Mouse (Mus musculus): Measurements from ENCODE around the gene Farp1.

Gene Farp1

GRCm38 (mm10) chr14:121058481-121058880 is 23.5 kb downstream of the Farp1 start:
- no peak for DNase-seq

DNA sequence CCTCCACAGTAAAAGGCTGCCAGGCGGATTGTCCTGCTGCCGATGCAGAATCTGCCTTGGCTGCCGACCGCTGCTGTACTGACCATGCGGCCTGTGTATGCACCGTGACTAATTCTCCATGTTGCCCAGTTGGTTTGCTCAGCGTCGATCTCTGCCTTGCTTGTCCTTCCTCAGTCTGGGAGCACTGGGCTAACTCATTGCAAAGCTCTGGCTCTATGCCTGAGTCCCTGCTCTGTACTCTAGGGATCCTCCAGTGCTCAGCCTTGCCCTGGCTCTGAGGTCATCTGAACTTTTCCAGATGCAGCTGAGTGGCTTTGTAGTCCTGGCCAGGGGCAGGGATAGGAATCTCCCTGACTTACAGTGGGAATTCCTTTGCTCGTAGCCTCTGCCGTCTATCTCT is 24.3 kb downstream of the Farp1 start:
- peak; percentile 73 to 85 for DNase-seq

GRCm38 (mm10) chr14:121060484-121060883 is 25.5 kb downstream of the Farp1 start:
- DNase-seq = no peak

GRCm38 (mm10) chr14:121061686-121062085 is 26.7 kb downstream of the Farp1 start:
- DNase-seq = peak in 1 of 2 experiments; percentile 53

DNA sequence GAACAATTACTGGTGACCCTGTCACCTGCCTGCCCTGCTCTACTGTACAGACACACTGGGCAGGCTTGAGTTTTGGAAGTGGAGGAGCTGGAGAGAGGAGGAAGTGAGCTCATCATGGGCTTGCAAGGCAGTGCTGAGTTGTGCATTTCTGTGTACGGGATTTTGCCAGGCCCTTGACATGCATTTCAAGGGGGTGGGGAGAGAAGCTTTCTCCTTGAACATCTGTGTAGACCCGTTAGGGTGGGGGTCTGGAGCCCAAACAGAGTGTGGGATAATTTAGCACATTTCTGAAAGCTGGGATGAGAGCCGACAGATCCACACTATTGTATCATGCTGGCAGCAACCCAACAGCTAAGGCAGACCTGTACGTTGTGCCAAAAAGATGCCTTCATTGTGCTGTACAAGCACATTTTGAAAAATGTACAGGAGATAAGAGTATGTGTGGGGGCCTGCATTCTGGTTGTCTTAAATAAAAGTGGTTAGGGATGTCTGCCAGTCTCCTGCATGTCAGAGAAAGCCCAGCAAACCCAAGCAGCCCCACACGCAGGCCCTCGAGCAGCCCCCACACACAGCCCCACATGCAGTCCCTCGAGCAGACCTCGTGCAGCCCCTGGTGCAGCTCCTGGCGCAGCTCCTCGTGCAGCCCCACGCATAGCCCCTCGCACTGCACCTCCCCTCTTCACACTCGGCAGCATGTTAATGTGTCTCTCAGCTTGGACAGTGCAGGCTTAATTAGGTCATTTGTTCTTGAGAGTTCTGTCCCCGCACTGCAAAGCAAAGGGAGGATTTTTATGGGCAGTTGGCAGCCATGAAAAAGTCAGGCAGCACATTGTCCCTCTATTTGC is 27.5 kb downstream of the Farp1 start:
- DNase-seq = peak in 1 of 2 experiments; percentile 51

DNA sequence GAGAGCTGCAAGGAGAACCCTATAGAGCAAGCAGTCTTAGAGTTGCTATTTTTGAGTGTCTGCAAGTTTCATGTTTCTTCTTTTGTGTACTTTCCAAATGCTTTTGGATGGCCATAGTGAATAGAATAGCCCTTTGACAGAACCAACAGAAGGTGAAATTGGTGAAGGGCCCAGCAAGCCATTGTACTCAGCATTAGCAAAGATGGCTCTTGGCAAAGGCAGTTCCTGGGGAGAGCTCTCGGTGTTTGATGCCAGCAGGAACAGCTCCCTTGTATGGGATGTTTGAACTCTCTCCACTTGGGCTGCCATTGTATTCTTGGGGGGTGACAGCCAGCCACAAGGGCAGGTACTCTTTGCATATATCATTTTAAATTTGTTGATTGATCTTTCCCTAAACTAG is 29.7 kb downstream of the Farp1 start:
- DNase-seq = no peak

- DNase-seq = no peak
Observed at GRCm38 (mm10) chr14:121073093-121073866, 38.3 kb downstream of the Farp1 start.

DNA sequence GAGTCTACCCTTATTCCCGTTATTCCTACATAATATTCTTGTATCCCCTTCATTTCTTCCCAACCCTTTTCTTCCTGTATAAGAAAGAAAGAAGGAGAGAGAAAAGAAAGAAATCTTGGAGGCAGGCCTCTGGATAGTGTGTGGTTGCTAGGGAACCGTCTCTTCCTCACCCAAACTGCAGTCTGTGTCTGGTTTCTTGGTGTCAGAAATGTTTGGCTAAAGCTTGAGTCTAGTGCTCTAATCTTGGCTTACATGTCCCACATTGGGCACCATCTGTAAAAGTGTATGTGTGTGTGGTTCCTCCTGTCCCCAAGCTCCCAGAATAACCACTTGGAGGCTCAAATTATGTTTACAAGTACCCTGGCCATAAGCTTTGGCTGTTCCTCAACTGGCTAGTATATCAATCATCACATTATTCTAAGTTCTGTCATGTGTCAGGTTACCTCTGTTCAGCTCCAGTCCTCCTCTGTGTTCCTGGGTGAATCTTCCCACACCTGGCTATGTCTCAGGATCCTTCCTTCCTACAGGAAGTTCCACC is 39.3 kb downstream of the Farp1 start:
- DNase-seq = no peak

DNA sequence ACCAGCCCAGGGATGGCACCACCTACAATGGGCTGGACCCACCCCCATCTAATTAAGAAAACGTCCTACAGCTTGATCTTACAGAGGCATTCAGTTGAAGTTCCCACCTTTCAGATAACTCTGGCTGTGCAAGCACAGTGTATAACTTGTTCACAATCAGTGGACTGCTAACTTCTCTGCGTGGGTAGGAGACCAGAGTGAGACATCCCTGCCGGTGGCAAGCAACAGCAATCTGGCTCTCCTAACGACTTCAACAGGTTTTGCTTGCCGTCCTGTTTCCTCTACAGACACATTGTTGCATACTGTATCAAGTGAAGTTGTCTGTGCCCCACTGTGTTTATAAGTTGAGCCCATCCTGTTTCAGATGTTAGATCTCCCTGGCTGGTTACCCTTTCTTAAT is 45.7 kb downstream of the Farp1 start:
- DNase-seq = no peak

GRCm38 (mm10) chr14:121082341-121082740 is 47.3 kb downstream of the Farp1 start:
- peak in 1 of 2 experiments; percentile 59 for DNase-seq

- DNase-seq = no peak
Observed at GRCm38 (mm10) chr14:121082793-121083192, 47.8 kb downstream of the Farp1 start.

DNA sequence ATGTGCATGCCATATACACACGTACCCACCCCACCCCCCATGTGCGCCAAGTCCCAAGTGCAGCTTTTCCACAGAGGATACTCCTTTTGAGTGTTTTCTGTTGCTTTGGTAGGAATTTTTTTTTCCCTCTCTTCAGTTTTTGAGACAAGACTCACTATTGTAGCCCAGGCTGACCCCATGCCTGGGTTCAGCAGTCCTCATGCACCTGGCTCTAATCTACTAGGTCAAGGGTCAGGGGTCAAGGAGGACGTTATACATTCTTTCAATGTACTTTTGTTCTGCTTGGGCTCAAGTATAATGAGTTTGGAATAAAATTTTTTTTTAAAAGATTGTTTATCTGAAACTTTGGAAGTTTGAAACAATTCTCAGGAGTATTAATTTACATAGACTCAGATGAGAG is 48.4 kb downstream of the Farp1 start:
- no peak for DNase-seq

DNA sequence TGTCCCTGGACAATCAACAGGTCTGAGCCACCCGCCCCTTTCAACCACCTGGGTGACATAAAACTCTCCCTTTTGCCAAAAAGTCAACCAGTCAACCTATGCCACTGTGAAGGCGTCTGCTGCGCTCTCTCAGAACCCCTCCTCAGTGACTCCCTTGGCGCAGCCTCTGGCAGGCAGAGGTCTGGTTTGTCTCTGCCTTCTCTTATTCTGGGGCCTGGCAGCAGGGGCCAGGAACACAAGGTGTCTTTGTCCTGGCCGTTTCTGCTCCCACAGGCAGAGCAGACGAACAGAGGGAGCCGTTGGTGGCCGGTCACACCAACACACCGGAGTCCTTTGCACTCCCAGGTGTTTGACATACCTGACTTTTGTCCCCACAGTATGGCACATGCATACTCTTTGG is 57.5 kb downstream of the Farp1 start:
- DNase-seq = no peak

- DNase-seq = no peak
Observed at GRCm38 (mm10) chr14:121093860-121094259, 58.9 kb downstream of the Farp1 start.

DNA sequence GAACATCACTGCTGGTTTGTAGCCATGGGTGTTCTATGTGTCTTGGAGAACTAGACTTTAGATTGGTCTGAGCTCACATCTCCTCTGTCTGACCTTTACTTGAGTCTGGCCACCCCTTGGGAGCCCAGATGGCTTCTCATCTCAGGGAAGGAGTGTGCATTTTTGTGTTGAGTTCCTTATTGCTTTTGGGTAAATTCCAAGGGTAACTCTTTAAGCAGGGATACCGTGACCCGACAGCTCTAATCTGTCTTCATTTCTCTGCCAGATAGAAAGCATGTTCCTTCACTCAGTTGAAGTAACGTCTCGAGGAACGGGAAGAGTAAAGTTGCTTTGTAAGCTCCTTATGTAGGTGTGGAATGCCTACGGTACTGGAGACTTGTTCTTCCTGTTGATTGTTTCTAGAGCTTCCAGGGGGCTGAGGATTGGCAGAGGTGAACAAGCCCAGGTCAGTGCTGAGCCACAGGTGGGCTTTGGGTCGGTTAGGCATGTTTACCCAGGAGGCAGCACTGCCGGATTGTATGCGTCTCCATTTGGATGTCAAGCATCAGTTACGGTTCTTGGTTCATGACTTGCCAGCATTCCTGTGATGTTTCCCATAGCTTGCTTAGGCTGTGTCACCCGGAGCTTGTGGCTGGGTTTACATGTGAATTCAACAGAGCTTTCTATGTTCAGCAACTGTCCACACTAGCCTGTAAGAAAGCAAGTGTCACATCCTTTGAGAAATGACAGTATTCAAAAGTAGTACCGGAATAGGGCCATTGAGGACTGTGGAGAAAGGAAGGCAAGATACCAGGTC is 62.8 kb downstream of the Farp1 start:
- DNase-seq = no peak

DNA sequence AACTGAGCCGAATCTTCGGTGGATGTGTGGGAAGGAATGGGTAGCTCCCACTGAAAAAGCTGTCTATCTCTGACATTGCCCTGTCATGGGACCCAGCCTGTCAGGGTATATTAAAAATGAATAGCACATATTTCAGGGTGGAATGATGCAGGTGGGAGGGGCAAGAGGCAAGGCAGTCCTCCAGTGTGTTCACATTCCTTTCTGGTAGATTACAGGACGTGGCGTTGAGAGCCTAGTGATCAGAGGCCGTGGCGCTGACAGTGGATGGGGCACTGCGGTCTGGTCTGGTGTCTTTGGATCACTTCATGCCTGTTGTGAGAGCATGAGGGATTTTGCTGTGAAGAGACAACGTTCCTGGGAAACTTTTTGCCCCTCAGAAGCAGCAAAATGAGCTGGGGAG is 64.1 kb downstream of the Farp1 start:
- peak in 1 of 2 experiments; percentile 47 for DNase-seq

GRCm38 (mm10) chr14:121099876-121100275 is 64.9 kb downstream of the Farp1 start:
- DNase-seq = no peak

DNA sequence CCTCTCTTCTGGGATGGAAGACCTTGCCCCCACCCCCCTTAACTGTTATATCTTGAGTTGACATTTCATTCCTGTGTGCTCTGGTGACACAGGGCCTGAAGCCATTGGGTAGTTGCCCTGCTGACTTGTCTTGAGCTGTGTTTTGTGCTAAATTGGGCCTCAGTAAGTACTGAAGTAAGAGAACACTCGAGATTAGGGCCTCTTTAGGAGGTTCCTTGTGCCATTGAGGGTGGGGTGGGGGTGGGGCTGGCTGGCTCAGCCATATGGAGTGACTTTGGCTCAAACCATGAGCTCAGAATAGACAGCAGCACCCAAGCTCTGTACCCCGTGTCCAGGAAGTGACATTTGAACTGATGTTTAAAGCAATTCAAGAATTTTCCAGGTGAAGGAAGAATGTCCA is 65.8 kb downstream of the Farp1 start:
- no peak for DNase-seq

DNA sequence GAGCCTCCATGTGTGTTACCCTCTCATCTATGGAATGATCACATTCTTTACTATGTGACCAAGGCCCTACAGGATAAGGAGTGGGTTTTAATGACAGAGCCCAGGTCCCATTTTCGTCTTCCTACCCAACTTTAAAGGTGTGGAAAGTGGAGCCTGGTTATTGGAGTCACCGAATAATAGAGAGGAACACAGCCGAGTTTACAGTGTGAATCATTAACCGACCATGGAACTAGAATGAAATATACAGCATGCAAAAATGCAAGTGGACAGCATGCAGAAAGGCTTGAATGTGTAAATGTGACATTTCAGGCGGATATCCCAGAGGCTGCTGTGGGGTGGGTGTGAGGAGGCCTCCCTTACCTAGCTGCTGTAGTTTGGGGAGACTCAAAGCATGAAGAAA is 66.5 kb downstream of the Farp1 start:
- no peak for DNase-seq

- no peak for DNase-seq
Observed at GRCm38 (mm10) chr14:121102599-121102998, 67.6 kb downstream of the Farp1 start.

GRCm38 (mm10) chr14:121103459-121103858 is 68.5 kb downstream of the Farp1 start:
- DNase-seq = peak; percentile 63 to 82

DNA sequence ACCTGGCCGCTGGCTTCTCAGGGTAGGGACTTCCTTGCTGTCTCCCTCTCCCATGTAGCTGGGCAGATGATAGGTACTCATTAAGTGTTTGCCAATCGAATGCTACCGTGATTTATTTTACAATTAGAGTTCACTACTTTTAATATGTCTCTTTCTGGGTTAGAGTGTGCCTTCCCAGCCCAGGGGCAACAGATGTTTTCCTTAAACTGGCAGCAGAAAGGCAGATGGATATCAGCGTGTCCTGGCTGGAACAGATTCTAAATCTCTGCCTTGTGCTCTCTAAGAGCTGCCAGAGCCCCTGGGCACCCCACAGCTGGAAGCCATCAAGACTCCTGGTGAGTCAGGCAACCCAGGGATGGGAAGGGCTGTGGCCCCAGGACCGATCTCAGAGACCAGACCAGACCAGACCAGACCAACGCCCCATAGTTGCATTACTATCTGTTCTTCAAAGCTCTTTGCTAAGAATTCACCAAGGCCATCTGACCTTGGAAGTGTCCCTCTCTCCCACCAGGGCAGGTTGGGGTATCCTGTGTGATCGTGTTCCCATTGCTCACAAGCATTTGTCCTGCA is 69.8 kb downstream of the Farp1 start:
- no peak for DNase-seq

DNA sequence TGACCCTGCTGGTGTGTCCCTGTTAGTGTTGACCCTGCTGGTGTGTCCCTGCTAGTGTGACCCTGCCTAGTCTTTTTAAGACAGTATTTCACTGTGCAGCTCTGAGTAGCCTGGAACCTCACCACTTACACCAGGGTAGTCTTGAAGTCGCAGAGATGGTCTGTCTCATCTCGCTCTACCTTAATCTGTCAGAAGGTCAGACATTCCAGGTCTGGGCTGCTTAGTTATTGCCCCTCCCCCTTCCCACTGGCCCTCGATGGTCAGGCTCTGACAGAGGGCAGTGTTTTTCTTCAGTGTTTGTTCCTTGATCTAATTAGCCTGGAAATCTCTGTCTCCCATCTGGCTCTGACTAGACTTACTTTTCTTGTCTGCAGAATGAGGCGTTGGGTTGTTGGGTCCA is 71.9 kb downstream of the Farp1 start:
- DNase-seq = no peak
